8 mouse cellular contexts compared by ENCODE assay signal in genomic region chr15:86038802-86039201, GRCm38 (mm10). TPM values are rescaled to one million over a fixed set of nuclear protein-coding genes. Genes with fewer than 3 reads are reported as not detected.
DNase-seq lines count a peak whose midpoint lies in the region; ATAC-seq and TF ChIP-seq lines count a peak whose summit lies in the region.

No protein-coding gene starts in this region.

- H3K9ac ChIP-seq in heart, embryonic 12.5 days: no peak overlapping the region

- DNase-seq in adrenal gland, adult 8-10 months: peak; percentile 55
- DNase-seq in embryonic facial prominence, embryonic 10.5 days (ENCODE audit: low spot score): peak; percentile 80
- DNase-seq in kidney, postnatal 10 days: peak; percentile 75
- peak; percentile 79 for DNase-seq in lung, postnatal 25 days (ENCODE audit: low spot score)
- DNase-seq in retina, postnatal 7 days (ENCODE audit: low read depth, low spot score): peak; percentile 63
- DNase-seq in yolk sac, embryonic 10.5 days (ENCODE audit: low spot score): peak; percentile 75

- peaks cover 30% of the 10 kb centered on the region for H3K4me1 ChIP-seq in E14TG2a.4 (replicated peaks; ENCODE audit: low read depth, low read length)
- peaks cover 39% of the 10 kb centered on the region for H3K4me1 ChIP-seq in embryonic facial prominence, embryonic 10.5 days
- H3K4me1 ChIP-seq in heart, embryonic 12.5 days (replicated peaks): peaks cover 9% of the 10 kb centered on the region; the same call in 1 of the 2 replicates

- H3K27ac ChIP-seq in embryonic facial prominence, embryonic 10.5 days (replicated peaks): no peak overlapping the region
- H3K27ac ChIP-seq in heart, embryonic 12.5 days (ENCODE audit: poor library complexity, severe bottlenecking): no peak overlapping the region

- H3K9me3 ChIP-seq in E14TG2a.4 (ENCODE audit: low read length): no peaks in the 10 kb centered on the region
- no peaks in the 10 kb centered on the region for H3K9me3 ChIP-seq in embryonic facial prominence, embryonic 10.5 days
- no peaks in the 10 kb centered on the region for H3K9me3 ChIP-seq in heart, embryonic 12.5 days (replicated peaks)

- ATAC-seq in heart, embryonic 12.5 days (ENCODE audit: insufficient number of reproducible peaks, low FRiP score): 0 out of 2 replicates have a peak, but pooled peaks have one; percentile 46

- H3K36me3 ChIP-seq in E14TG2a.4 (ENCODE audit: insufficient read depth, low read length): no peaks in the 10 kb centered on the region
- no peaks in the 10 kb centered on the region for H3K36me3 ChIP-seq in embryonic facial prominence, embryonic 10.5 days (replicated peaks)
- H3K36me3 ChIP-seq in heart, embryonic 12.5 days: no peaks in the 10 kb centered on the region

- peaks cover 37% of the 10 kb centered on the region for H3K27me3 ChIP-seq in E14TG2a.4 (ENCODE audit: insufficient read depth, low read length)
- peaks cover 66% of the 10 kb centered on the region for H3K27me3 ChIP-seq in embryonic facial prominence, embryonic 10.5 days (replicated peaks; ENCODE audit: low read depth, poor library complexity, severe bottlenecking)
- peaks cover 47% of the 10 kb centered on the region for H3K27me3 ChIP-seq in heart, embryonic 12.5 days (replicated peaks)

- WGBS in embryonic facial prominence, embryonic 10.5 days: 0% methylated on average over 2 of the region's 2 CpGs
- WGBS in heart, embryonic 12.5 days: 4% methylated on average over 2 of the region's 2 CpGs

- H3K4me3 ChIP-seq in E14TG2a.4 (replicated peaks; ENCODE audit: low read length): no peak overlapping the region
- no peak overlapping the region for H3K4me3 ChIP-seq in embryonic facial prominence, embryonic 10.5 days
- no peak overlapping the region for H3K4me3 ChIP-seq in heart, embryonic 12.5 days

- no peak overlapping the region for H3K4me2 ChIP-seq in heart, embryonic 12.5 days

- peak; percentile 78 for TF ChIP-seq CTCF in E14TG2a.4 (conservative IDR thresholded peaks at IDR 0.05; ENCODE audit: low read length)

RNA-seq across cellular contexts. Expression of gene Celsr1, which starts 5.2 kb away (rescaled TPM):
- total RNA-seq in adrenal gland, adult 8-10 months (2022): 10 to 100 TPM in 2 of 4 experiments, 1 to 10 TPM in 2; 5.2 to 16.1 (median 8.7) TPM
- polyA plus RNA-seq in embryonic facial prominence, embryonic 10.5 days (2016; fragmentation: Nextera tagmentation; extraction: Ambion mirVana): 1.2 and 1.5 TPM in 2 replicates
- polyA plus RNA-seq in heart, embryonic 12.5 days (2016; fragmentation: Nextera tagmentation; extraction: Ambion mirVana): 2.0 and 2.3 TPM in 2 replicates

RNA-seq across cellular contexts. Expression of gene Gramd4, which starts 18.7 kb away (rescaled TPM):
- 10 to 100 TPM; 15.4 to 22.2 (median 17.5) TPM for total RNA-seq in adrenal gland, adult 8-10 months (2022)
- 13.7 and 13.8 TPM in 2 replicates for polyA plus RNA-seq in embryonic facial prominence, embryonic 10.5 days (2016; fragmentation: Nextera tagmentation; extraction: Ambion mirVana)
- polyA plus RNA-seq in heart, embryonic 12.5 days (2016; fragmentation: Nextera tagmentation; extraction: Ambion mirVana): 14.3 and 14.8 TPM in 2 replicates
